Mouse (Mus musculus) activated CD4-positive, CD25-positive, alpha-beta regulatory T cell, adult 4 months (primary cell): Measurements from ENCODE around the gene Slc22a12. TPM values are rescaled to one million over a fixed set of nuclear protein-coding genes. Genes with fewer than 3 reads are reported as not detected.

ENCODE experiments used
- ATAC-seq: one replicate; pipeline ENCODE4 v1.8.0; 2017
- polyA plus RNA-seq, 2 experiments: library from polyadenylated mRNA; unstranded; fragments of 100-300 nt; shearing (Covaris generic); gene quantifications; one replicate each; pipeline ENCODE4 v1.2.1; 2017

Slc22a12 gene
- polyA plus RNA-seq, 2 experiments from 2014 or later: not detected

DNA sequence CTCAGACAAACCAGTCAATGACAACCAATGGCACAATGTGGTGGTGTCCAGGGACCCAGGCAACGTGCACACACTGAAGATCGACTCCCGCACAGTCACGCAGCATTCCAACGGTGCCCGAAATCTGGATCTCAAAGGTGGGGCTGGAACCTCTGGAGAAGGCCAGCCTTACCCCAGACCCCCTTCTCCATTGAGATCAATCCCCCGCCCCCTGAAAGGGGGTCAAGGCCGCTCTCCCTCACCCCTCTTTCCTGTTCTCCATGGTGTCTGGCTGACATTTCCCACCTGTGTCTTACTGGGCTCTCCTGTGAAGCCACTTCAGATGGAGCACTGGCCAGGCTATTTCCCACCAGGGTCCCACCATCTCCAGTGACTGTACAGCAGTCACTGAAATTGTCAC, 51.3 kb downstream of the Slc22a12 start:
- ATAC-seq: no peak

DNA sequence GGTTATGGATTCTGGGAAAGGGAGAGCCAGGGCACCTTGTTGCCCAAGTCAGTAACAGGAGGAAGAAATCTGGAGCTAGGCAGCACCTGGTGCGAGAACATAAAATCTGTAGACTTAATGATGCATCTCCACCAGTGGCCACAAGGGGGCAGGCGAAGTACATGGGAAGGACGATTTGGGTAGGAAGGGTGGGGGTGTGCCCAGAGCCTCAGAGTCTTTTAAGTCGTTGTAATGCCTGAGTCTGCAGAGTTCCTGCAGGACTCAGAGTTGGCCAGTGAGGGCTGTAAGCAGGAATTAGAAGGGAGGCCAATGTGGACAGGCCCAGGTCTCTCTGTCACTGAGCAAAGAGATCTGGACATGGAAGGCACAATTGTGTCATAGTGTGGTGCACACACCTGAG, 53.8 kb downstream of the Slc22a12 start:
- ATAC-seq: no peak

Other genes starting within 250 kb of the Slc22a12 start
- under 1 TPM; 0.11 to 0.17 TPM for gene Cdc42bpg, start 236.6 kb downstream of the Slc22a12 start, polyA plus RNA-seq
- gene Men1, start 208.1 kb downstream of the Slc22a12 start, polyA plus RNA-seq: 10 to 100 TPM; 13.9 to 19.1 TPM
- 100 to 1,000 TPM in 1 of 2 experiments, 10 to 100 TPM in 1; 82.0 to 116 TPM for gene Map4k2, start 201.9 kb downstream of the Slc22a12 start, polyA plus RNA-seq
- 10 to 100 TPM; 47.6 to 48.6 TPM for gene Sf1, start 179.3 kb downstream of the Slc22a12 start, polyA plus RNA-seq
- gene Pygm, start 158.6 kb downstream of the Slc22a12 start, polyA plus RNA-seq: 1 to 10 TPM; 3.7 to 8.0 TPM
- 100 to 1,000 TPM; 128 to 133 TPM for gene Rasgrp2, start 143.7 kb downstream of the Slc22a12 start, polyA plus RNA-seq
- under 1 TPM in 1 of 2 experiments, not detected in 1; 0.16 TPM for gene Nrxn2, start 124.3 kb downstream of the Slc22a12 start, polyA plus RNA-seq